Mouse (Mus musculus) NIH3T3 (cell line): Measurements from ENCODE around the gene Gm45711.

Experiments
- DNase-seq: peaks from one replicate; pipeline ENCODE4 v3.0.0-alpha.2; 2012; ENCODE audit warnings: low read depth

Gene Gm45711

DNA sequence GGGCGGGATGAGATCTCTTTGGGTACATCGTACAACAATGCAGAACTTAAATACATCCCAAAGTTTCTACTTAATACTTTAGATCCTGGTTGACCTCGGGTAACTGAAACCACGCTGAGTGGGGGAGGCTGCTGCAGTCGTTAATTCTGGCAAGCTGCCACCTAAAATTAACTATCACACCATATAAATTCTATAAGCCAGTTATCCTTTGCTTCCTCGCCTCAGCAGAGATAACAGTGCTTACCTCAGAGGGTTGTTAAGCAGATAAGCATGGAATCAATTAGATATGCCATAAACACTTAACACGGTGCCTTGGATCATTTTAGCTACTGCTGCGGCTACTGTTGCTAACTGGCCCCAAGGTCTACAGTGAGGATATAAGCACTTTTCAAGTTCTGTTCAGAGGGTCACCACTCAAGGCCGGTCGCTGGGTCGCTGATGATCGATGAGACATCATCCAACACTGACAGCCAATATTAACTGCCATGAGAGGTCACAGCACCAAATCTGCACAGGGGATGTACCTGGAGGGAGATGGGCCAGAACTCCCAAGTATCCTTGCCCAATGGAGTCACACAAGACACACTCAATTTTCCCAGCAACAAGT is 67.7 kb downstream of the Gm45711 start:
- DNase-seq, result no peak

DNA sequence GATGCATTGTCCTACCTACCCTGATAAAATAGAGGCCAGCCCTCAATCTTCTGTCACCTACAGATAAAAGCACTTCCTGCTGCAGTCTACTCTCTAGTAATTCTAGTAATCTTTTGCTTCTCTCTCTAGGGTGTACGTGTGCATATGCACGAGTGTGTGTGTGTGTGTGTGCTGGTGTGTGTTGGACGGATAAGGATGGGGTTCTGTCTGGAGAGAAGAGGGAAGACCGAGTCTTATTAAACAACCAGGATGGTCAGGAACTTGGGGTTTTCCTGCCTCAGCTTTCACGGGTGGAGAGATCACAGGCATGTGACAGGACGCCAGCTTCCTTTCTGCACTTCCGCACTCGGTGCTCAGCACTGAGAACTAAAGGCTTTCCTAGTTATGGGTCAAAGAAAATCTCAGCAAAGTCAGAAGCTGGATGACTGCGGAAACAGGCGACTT is 70.4 kb downstream of the Gm45711 start:
- no peak for DNase-seq

GRCm38 (mm10) chr8:104234573-104234972 is 75.3 kb downstream of the Gm45711 start:
- peak; percentile 30 for DNase-seq

GRCm38 (mm10) chr8:104232919-104233318 is 77.0 kb downstream of the Gm45711 start:
- no peak for DNase-seq

DNA sequence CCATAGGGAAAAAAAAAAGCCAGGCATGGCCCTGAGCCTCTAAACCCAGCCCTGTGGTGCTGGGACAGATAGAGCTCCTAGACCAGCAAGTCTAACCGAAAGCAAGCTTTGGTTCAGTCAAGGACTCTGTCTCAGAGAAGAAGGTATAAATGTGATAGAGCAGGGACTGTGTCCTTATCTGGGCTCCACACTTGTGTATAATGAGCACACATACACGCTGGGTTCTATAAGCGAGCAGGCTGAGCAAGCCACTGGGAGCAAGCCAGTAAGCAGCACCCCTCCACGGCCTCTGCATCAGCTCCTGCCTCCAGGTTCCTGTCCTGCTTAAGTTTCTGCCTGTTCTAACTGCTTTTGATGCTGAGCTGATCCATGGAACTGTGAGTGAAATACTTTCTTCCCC is 77.8 kb downstream of the Gm45711 start:
- no peak for DNase-seq
